Mouse (Mus musculus): ENCODE results near the gene Nalcn. TPM values are rescaled to one million over a fixed set of nuclear protein-coding genes. Genes with fewer than 3 reads are reported as not detected.

Nalcn gene
- total RNA-seq, 2 experiments from 2014 or later = 0.15 to 0.47 TPM

GRCm38 (mm10) chr14:123239945-123240344, 387.0 kb downstream of the Nalcn start:
- intact Hi-C loops (cut with DNase I) = loop anchor here (2.0 kb wide), 1 partner anchor 287 kb away; no protein-coding TSS in a partner anchor
- H3K4me3 ChIP-seq = no peak overlapping the region
- peak; percentile 50 for TF ChIP-seq CTCF (IDR thresholded peaks at IDR 0.05)
- no peak for DNase-seq
- no peak overlapping the region for H3K27ac ChIP-seq

GRCm38 (mm10) chr14:123237002-123237401, 389.9 kb downstream of the Nalcn start:
- TF ChIP-seq CTCF (IDR thresholded peaks at IDR 0.05) = no peak
- intact Hi-C loops (cut with DNase I) = no loop called here
- no peak for DNase-seq
- Histone ChIP-seq H3K27ac (no peak overlapping the region), H3K4me3 (no peak overlapping the region)

- no peak for DNase-seq
- no peak overlapping the region for H3K4me3 ChIP-seq
- intact Hi-C loops (cut with DNase I) = no loop called here
- H3K27ac ChIP-seq = no peak overlapping the region
- no peak for TF ChIP-seq CTCF (IDR thresholded peaks at IDR 0.05)
These were observed 394.2 kb downstream of the Nalcn start for GRCm38 (mm10) chr14:123232630-123233206.

Other genes starting within 250 kb of the Nalcn start
- 10 to 100 TPM in 1 of 2 experiments, 1 to 10 TPM in 1; 3.9 to 13.5 TPM for gene Itgbl1, start 32.8 kb upstream of the Nalcn start, total RNA-seq (2021)

Measured in gastrocnemius, adult 2 months (tissue).